Mouse (Mus musculus) cerebellum, postnatal 36 days (tissue): Measurements from ENCODE around the gene Pld3.

Source experiments
- DNase-seq, 2 experiments: peaks; one replicate each; pipeline ENCODE4 v3.0.0; 2021 to 2022; ENCODE audit warnings: mixed read lengths in 2 of 2

The Pld3 gene

GRCm38 (mm10) chr7:27552931-27553513, at the start of gene Pld3, which contains the start of gene 2310022A10Rik:
TSS of gene Pld3 (minus strand) at chr7:27553218.
TSS of gene 2310022A10Rik (plus strand) at chr7:27553233.
- DNase-seq, result peak; percentile 95 to 98

GRCm38 (mm10) chr7:27602161-27602560, 49.1 kb upstream of the Pld3 start:
- no peak for DNase-seq

GRCm38 (mm10) chr7:27601628-27602027, 48.6 kb upstream of the Pld3 start:
- no peak for DNase-seq

GRCm38 (mm10) chr7:27598053-27598452, 45.0 kb upstream of the Pld3 start:
- DNase-seq, result no peak

- peak in 1 of 2 experiments; percentile 32 for DNase-seq
Measured at GRCm38 (mm10) chr7:27596586-27597503, 43.8 kb upstream of the Pld3 start.

GRCm38 (mm10) chr7:27592934-27593645, 40.1 kb upstream of the Pld3 start:
- DNase-seq, result no peak

- DNase-seq, result peak in 1 of 2 experiments; percentile 31
Measured at GRCm38 (mm10) chr7:27592217-27592929, 39.4 kb upstream of the Pld3 start.

- DNase-seq, result peak; percentile 96 to 98
Measured at GRCm38 (mm10) chr7:27591266-27592216, 38.5 kb upstream of the Pld3 start, which contains the start of gene Akt2. TSS of gene Akt2 (plus strand) at chr7:27591552.

GRCm38 (mm10) chr7:27590566-27591213, 37.7 kb upstream of the Pld3 start:
- DNase-seq, result no peak

GRCm38 (mm10) chr7:27590088-27590487, 37.1 kb upstream of the Pld3 start:
- no peak for DNase-seq

- DNase-seq, result no peak
Measured at GRCm38 (mm10) chr7:27587741-27588140, 34.7 kb upstream of the Pld3 start.

- no peak for DNase-seq
Measured at GRCm38 (mm10) chr7:27586861-27587260, 33.8 kb upstream of the Pld3 start.

GRCm38 (mm10) chr7:27580380-27581174, 27.6 kb upstream of the Pld3 start:
- no peak for DNase-seq

GRCm38 (mm10) chr7:27578465-27578864, 25.4 kb upstream of the Pld3 start:
- DNase-seq, result no peak

GRCm38 (mm10) chr7:27577589-27577988, 24.6 kb upstream of the Pld3 start:
- DNase-seq, result no peak

GRCm38 (mm10) chr7:27576914-27577313, 23.9 kb upstream of the Pld3 start:
- DNase-seq, result peak; percentile 57 to 63

GRCm38 (mm10) chr7:27574124-27574880, 21.3 kb upstream of the Pld3 start:
- no peak for DNase-seq

- DNase-seq, result no peak
Measured at GRCm38 (mm10) chr7:27572133-27572532, 19.1 kb upstream of the Pld3 start.

- DNase-seq, result peak in 1 of 2 experiments; percentile 26
Measured at GRCm38 (mm10) chr7:27569580-27570224, 16.7 kb upstream of the Pld3 start.
